Mouse (Mus musculus) induced T-regulatory cell, adult 2 months (primary cell): Measurements from ENCODE around the gene Nfatc3.
A peak's percentile ranks its signal among the peaks of the same experiment; 100 is the strongest.
"Not testable (repeated sequence)": the region's sequence is repeated elsewhere in the genome, so short reads cannot be mapped to it uniquely, and the experiment has no call there.

Source experiments
- DNase-seq: peaks from one replicate; pipeline ENCODE4 v3.0.0-alpha.2; 2012; ENCODE audit warnings: low read depth

Gene Nfatc3

GRCm38 (mm10) chr8:106058731-106059612 lies at the start of gene Nfatc3:
TSS of gene Nfatc3 (plus strand) at chr8:106058840.
- DNase-seq: peak; percentile 97

GRCm38 (mm10) chr8:106010748-106011642 lies 47.6 kb upstream of the Nfatc3 start:
- peak; percentile 94 for DNase-seq

- DNase-seq: no peak
These were observed 47.0 kb upstream of the Nfatc3 start, which contains the start of gene Ddx28 for GRCm38 (mm10) chr8:106011643-106011986. TSS of gene Ddx28 (minus strand) at chr8:106011882.

GRCm38 (mm10) chr8:106012203-106012602 lies 46.4 kb upstream of the Nfatc3 start:
- not testable (repeated sequence) for DNase-seq

GRCm38 (mm10) chr8:106016284-106016683 lies 42.4 kb upstream of the Nfatc3 start:
- no peak for DNase-seq

GRCm38 (mm10) chr8:106017130-106017529 lies 41.5 kb upstream of the Nfatc3 start:
- DNase-seq: peak; percentile 57

GRCm38 (mm10) chr8:106018039-106018438 lies 40.6 kb upstream of the Nfatc3 start:
- no peak for DNase-seq

- peak; percentile 91 for DNase-seq
These were observed 36.2 kb upstream of the Nfatc3 start for GRCm38 (mm10) chr8:106022483-106022882.

- DNase-seq: no peak
These were observed 19.9 kb upstream of the Nfatc3 start for GRCm38 (mm10) chr8:106038721-106039120.

- DNase-seq: no peak
These were observed 19.0 kb upstream of the Nfatc3 start for GRCm38 (mm10) chr8:106039605-106040004.

- DNase-seq: no peak
These were observed 18.4 kb upstream of the Nfatc3 start for GRCm38 (mm10) chr8:106040218-106040617.

- no peak for DNase-seq
These were observed 15.6 kb upstream of the Nfatc3 start for GRCm38 (mm10) chr8:106043055-106043454.

- no peak for DNase-seq
These were observed 14.5 kb upstream of the Nfatc3 start for GRCm38 (mm10) chr8:106044151-106044550.

GRCm38 (mm10) chr8:106046872-106047559 lies 11.6 kb upstream of the Nfatc3 start:
- DNase-seq: no peak

GRCm38 (mm10) chr8:106047854-106048630 lies 10.6 kb upstream of the Nfatc3 start:
- no peak for DNase-seq

GRCm38 (mm10) chr8:106049840-106050239 lies 8.8 kb upstream of the Nfatc3 start:
- no peak for DNase-seq

GRCm38 (mm10) chr8:106051068-106051467 lies 7.6 kb upstream of the Nfatc3 start:
- no peak for DNase-seq

- DNase-seq: peak; percentile 87
These were observed 6.0 kb upstream of the Nfatc3 start for GRCm38 (mm10) chr8:106052510-106053089.

GRCm38 (mm10) chr8:106054190-106054811 lies 4.3 kb upstream of the Nfatc3 start:
- peak; percentile 92 for DNase-seq

- DNase-seq: peak; percentile 61
These were observed 3.6 kb upstream of the Nfatc3 start for GRCm38 (mm10) chr8:106055038-106055437.
